Mouse (Mus musculus): ENCODE results near the gene Pfn4. TPM values are rescaled to one million over a fixed set of nuclear protein-coding genes. Genes with fewer than 3 reads are reported as not detected.
A peak's percentile ranks its signal among the peaks of the same experiment; 100 is the strongest.
"Not testable (repeated sequence)": the region's sequence is repeated elsewhere in the genome, so short reads cannot be mapped to it uniquely, and the experiment has no call there.

The Pfn4 gene
- total RNA-seq (2014; fragmentation: Nextera tagmentation): 4.6 and 4.9 TPM in 2 replicates
- 3.5 and 9.0 TPM in 2 replicates for total RNA-seq (2017)

DNA sequence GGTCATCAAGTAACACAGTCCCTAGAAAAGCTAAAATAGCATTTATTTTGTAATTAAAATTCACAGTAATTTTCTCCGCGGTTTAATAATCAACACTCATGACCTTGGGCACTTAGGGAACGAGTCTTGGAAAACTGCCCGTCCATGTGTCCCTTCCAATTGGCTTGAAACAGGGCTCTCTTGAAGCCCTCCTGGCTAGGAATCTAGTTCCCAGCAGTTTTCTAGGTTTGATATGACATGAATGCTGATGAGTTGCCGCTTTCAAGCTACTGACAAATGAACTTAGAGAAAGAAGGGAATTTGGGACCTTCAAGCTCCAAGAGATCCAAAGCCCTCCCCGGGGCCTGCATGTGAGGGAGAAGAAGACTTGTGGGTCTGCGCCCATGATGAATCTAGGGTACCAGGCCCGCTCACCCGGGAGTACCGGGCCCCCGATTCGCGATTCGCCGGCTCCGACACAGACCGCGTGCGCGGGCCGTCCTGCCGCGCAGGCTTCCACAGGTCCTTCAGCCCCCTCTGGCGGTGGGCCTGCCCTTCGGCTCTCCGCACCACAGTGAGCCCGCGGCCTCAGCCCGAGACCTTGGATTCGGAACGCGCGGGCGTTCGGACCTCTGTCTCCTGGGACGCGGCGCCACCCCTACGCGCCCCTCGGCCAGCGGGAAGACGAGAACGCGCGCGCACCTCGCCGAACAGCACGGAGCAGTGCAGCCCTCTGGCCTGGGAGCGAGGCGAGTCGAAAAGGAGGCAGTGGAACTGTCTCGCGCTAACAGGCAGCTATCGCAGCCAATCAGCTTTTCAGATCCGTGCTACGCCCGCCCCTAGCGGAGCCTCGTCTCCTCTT, at the start of gene Pfn4, which contains the start of gene Fam228b:
Gene Pfn4 (plus strand): TSS at position 531 of the 841 bp plus-strand sequence.
Gene Fam228b (minus strand): TSS at position 776 of the 841 bp plus-strand sequence.
- peak; percentile 96 for ATAC-seq (replicated peaks; ENCODE audit: low FRiP score, low TSS enrichment, poor library complexity, severe bottlenecking)

DNA sequence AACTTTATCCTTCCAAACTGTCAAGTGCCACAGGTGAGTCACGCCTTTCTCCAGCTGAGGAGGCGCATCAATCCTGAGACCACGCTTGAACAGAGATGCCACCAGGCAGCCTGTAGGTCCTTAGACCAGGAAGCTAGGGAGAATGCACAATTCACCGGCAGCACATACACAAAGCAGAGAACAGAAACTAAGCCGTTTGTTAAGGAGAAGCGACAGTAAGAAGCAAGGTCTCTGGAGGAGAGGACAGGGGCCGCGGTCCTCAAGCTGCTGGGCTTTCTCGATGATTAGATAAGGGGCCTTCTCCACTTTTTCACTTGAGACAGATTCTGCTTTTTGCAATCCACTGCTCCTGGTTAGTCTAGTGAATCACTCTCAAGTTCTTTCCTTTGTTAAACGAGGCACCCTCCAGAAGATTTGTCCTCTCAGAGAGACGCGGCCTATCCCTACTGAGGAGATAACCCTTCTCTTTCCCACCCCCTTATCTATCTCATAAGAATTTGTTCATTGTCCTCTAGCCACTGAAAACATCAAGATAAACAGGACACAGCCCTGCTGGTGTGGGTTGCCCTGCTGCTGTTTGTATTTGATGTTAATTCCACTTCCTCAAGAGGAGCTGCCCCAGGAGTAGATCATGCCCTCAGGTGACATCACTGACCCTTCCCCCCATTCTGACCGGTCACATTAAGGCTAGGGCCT, 49.6 kb upstream of the Pfn4 start:
- ATAC-seq (replicated peaks; ENCODE audit: low FRiP score, low TSS enrichment, poor library complexity, severe bottlenecking): no peak

DNA sequence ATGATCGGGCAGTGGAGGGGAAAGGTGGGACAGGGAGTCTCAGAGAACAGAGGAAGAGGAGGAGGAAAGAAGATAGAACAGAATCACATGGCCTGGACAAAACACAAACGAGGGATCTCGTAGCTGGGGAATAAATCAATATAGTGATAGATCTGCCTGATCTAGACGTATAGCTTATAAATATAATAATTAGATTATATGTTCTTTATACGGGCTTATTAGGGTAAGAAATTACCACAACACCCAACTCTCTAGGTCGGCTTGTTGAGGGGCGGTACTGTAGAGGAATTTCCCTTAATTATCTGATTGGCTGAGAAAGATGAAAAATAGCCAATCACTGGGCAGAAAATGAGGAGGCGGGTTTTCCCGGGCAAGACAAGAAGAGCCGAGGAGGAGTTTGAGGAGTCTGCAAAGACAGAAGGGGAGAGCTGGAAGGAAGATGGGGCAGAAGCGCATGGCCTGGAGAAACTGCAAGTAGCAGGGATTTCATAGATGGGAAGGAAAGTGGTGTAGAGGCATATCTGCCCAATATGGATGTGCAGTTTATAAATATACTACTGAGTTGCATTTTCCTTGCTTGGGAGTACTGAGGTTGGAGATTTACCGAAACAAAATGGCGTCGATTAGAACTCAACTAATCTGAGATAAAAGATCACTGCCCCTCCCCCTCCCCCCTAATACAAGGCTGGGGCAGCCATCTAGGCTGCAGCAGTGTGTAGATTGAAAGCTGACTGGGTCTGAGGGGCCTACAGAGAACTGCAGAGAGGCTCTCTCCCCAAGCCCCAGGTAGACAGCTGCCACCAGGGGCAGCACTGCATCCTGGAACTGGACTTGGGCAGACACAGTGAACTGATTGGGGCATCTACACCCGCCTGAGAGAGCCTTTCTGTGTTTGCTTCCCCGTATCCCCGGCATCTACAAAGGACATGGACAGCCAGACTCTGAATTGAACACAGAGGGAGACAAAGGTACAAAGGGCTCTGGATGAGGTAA, 48.8 kb upstream of the Pfn4 start:
- peak; percentile 40 for ATAC-seq (replicated peaks; ENCODE audit: low FRiP score, low TSS enrichment, poor library complexity, severe bottlenecking)

DNA sequence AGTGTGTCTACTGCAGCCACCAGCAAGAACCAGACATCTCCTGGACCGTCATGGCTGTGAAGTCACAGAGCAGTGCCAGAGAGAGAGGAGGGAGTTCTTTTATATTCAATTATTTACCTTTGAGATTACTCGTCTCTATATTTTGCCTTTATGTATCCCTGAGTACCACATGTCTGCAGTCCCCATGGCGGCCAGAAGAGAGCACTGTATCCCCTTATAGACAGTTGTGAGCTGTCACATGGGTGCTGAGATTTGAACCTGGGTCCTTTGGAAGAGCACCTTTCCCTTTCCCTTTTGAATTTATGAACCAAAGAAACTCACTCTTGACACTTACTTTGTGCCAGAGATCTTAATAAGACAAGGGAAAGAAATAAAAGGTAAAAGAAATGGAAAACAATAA, 39.7 kb upstream of the Pfn4 start:
- ATAC-seq (replicated peaks; ENCODE audit: low FRiP score, low TSS enrichment, poor library complexity, severe bottlenecking): no peak

DNA sequence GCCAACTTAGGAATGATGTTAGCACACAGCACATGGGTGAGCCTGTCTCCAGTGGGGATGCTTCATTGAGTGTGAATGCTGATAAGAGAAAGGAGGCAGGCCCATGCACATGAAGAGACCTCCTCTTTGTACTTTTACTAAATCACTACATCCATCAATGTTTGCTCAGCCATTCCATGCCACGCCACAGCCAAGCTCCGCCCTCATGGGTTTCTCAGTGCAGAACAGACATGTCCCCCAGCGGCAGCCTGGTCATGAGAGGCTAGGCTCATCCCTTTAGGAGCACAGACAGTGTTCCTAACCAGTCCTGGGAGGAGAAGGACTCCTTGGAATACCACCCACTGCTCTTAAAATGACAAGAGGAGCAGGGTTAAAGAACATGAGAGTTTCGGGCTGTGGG, 37.2 kb upstream of the Pfn4 start:
- no peak for ATAC-seq (replicated peaks; ENCODE audit: low FRiP score, low TSS enrichment, poor library complexity, severe bottlenecking)

DNA sequence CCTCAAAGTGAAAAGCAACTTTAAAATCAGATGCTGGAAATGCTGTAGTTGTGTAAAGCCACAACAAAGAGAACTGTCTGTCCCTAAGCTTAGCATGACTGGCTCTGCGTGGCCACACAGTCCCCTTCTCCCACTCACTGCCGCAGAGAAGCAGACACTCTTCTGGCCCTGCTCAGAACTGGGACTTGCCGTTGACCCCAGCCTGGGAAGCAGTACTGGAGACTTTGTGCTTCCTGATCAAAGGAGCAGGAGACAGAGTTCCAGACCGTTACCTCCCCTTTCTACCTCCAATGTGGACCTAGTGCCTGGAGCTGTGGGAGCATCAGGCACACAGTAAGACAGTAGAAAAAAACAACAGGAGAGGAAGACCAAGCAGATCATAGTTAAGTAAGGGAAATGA, 36.5 kb upstream of the Pfn4 start:
- ATAC-seq (replicated peaks; ENCODE audit: low FRiP score, low TSS enrichment, poor library complexity, severe bottlenecking): no peak

DNA sequence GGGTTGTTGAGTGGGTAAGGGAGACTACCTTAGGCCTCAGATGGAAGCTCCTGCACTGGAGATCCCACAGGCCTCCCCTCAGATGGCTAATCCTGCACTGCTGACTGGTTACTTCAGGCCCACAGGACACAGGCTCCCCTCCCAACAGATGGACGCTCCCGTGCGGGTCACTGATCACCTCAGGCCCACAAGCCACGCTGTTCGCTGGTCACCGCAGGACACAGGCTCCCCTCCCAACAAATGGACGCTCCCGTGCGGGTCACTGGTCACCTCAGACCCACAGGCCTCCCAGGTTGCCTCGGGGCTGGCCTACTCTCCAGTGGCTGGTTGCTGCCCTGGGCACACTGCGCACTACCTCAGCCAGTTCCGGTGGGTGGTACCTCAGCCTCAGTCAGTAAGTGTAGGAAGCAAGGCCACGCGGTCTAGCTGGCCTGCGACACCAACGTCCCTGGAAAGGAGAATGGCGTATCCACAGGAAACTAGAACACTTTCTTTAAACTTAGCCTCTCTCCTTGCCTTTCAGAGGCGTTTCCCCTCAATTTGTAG, 30.7 kb upstream of the Pfn4 start, which contains the start of gene Fam228a:
Gene Fam228a (minus strand): TSS at position 400 of the 546 bp plus-strand sequence.
- ATAC-seq (replicated peaks; ENCODE audit: low FRiP score, low TSS enrichment, poor library complexity, severe bottlenecking): 0 out of 2 replicates have a peak, but pooled peaks have one; percentile 18

DNA sequence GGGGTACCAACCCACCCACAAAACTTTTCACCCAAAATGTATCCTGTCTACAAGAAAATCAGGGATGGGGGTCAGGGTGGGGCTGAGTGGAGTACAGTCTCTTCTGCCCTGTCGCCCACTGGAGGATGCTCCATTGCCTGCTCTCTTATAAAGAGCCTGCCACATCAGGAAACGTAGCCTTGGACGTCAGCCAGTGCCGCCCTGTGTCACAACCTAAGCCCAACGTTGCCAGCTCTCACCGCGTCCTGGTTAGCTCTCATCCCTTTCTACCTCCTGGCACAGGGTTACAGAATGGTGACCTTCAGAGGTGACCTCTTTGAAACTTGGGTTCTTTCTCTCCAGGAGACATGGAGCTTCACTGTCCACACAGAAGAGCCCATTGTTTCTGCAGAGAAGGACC, 28.0 kb upstream of the Pfn4 start:
- no peak for ATAC-seq (replicated peaks; ENCODE audit: low FRiP score, low TSS enrichment, poor library complexity, severe bottlenecking)

DNA sequence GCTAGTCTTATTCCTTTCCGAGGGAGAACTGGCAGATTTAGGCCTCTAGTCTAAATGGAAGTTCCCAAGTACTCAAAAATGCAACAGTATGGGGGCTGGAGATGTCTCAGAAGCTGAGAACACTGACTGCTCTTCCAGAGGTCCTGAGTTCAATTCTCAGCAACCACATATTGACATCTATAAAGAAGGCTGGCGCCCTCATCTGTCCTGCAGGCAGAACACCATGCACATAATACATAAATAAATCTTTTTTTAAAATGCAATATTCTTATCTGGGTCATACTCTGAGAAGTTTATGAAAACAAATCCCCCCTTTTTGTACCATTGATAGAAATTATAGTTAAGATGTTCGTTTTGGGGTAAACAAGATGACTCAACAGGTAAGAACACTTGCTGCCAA, 26.6 kb upstream of the Pfn4 start:
- no peak for ATAC-seq (replicated peaks; ENCODE audit: low FRiP score, low TSS enrichment, poor library complexity, severe bottlenecking)

DNA sequence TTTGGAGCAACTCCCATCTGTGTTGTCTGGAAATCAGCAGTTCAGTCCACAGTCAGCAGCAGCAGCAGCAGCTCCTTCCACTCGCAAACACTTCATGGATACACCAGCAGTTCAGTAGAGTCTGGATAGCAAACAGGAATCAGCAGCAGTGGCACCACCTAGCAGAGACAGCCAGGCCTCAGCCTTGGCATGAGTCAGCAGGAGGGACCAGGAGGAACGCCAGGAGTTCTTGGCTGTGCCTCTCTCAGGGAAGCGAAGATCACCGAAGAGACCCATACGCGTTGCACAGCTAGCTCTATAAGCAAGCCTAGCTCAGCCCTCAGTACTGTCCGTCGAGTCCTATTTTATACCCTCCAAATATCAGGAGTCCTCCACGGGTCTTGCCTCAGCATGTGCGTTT, 24.3 kb upstream of the Pfn4 start:
- no peak for ATAC-seq (replicated peaks; ENCODE audit: low FRiP score, low TSS enrichment, poor library complexity, severe bottlenecking)

DNA sequence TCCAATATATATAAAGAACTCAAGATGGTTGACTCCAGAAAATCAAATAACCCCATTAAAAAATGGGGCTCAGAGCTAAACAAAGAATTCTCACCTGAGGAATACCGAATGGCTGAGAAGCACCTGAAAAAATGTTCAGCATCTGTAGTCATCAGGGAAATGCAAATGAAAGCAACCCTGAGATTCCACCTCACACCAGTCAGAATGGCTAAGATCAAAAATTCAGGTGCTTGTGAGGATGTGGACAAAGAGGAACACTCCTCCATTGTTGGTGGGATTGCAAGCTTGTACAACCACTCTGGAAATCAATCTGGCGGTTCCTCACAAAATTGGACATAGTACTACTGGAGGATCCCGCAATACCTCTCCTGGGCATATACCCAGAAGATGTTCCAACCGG, 14.4 kb upstream of the Pfn4 start:
- ATAC-seq (replicated peaks; ENCODE audit: low FRiP score, low TSS enrichment, poor library complexity, severe bottlenecking): not testable (repeated sequence)

DNA sequence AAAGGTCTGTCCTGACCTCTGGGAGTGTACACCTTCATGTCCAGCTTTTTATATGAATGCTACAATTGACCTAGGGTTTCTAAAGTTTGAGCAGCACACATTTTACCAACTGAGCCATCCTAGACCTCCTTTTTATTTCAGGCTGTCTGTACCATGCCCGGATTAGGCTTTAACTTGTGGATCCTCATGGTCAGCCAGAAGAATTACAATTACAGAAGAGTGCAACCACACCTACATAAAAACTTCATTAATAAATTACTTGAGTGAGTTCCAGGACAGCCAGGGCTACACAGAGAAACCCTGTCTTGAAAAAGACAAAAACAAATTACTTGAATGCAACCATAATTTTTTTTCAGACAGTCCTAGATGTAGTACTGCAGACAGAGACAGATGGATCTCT, 11.8 kb upstream of the Pfn4 start:
- ATAC-seq (replicated peaks; ENCODE audit: low FRiP score, low TSS enrichment, poor library complexity, severe bottlenecking): no peak

DNA sequence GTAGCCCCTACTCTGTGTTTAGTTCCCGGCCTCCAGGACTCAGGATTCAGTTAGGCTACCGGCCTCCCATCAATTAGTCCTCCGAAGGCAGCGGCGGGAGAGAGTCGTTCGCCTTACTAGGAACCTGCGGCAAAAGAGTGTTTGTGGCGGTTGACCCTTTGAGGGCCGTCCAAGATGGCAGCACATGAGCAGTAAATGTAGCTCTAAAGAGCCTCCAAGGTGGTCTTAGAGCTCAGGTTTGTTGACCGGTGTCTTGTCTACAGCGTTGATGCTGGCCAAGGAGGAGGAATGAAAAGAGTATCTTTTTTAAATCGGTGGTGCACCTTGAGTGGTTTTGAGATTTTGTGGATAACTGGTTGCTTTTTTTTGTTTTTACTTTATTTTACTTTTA, 506 bp downstream of the Pfn4 start:
- peak; percentile 34 for ATAC-seq (replicated peaks; ENCODE audit: low FRiP score, low TSS enrichment, poor library complexity, severe bottlenecking)

DNA sequence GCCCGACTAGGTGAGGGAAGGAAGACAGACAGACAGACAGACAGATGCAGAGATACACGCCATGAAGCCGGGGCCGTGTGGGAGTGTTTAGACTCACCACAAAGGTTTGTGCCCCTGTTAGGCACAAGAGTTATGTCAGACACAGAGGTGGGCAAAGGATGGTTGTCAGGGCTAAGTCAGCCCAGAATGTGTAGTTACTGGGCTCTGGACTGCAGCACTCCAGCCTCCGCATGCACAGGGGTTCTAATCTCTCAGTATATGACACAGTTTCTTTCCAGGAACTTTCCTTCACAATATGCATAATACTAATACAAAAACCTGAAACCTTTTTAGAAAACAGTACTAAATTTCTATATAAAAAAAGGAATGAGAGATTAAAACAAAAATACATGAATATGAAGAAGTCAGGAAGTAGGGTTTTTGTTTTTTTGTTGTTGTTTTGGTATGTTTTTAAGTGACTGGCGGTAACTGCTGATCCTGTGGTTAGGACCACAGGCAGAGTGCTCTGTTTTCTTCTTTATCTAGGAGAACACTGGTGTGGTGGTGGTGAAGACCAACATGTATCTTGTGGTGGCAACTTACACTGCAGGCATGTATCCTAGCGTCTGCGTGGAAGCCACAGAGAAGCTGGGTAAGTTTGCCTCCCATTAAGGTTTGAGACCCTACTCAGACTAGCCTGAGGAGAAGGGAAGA, 6.2 kb downstream of the Pfn4 start:
- ATAC-seq (replicated peaks; ENCODE audit: low FRiP score, low TSS enrichment, poor library complexity, severe bottlenecking): peak; percentile 97

DNA sequence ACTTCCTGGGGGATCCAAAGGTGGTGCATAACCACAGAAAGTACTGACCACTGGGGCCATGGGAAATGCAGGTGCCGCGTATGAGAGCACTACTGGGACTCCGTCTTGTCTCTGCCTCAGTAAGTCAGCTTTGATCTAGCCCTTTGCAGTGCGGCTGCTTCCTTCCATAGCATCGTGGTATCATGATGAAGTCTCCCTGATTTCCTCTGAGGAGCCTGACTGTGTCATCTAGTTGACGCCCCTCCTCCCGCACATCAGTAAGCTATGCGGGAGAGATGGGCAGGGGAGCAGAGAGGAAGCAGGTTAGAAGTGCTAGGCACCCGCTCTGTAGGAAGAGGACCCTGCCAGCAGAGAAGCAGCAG, 6.7 kb downstream of the Pfn4 start:
- peak; percentile 55 for ATAC-seq (replicated peaks; ENCODE audit: low FRiP score, low TSS enrichment, poor library complexity, severe bottlenecking)

DNA sequence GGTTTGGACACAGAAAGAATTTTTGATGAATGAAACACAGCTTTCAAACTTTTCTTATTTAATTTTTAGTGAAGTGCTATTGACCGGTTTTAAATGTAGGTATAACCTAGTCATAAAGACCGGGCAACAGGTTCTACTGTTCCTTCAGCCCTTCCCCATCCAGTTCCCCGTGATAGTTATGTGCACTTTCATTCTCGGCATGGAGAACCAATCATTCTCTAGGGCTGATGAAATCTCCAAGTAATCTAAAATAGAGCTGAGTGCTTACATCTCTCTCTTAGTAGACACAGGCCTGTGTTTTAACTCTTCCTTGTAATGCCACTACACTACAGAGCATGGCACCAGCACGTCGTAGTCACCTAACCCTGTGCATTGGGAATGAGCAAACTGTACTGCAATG, 8.9 kb downstream of the Pfn4 start:
- ATAC-seq (replicated peaks; ENCODE audit: low FRiP score, low TSS enrichment, poor library complexity, severe bottlenecking): no peak

DNA sequence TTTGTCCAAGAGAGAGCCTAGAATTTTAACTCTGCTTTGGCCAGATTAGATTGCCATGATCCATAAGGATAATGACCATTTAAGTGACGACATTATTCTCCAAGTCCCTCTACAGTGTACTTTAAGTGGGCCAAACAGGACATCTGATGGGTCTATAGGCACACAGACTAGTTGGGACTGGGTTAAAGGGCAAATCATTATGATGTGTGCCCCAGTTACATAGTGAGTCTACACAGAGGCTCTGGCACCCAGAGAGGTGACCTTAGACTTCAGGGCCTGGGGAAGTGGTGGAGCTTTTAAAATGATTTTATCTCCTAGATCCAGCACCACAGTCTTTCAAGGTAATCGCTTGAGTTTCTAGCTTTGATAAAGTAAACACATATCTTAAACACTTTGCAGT, 11.4 kb downstream of the Pfn4 start:
- ATAC-seq (replicated peaks; ENCODE audit: low FRiP score, low TSS enrichment, poor library complexity, severe bottlenecking): no peak

DNA sequence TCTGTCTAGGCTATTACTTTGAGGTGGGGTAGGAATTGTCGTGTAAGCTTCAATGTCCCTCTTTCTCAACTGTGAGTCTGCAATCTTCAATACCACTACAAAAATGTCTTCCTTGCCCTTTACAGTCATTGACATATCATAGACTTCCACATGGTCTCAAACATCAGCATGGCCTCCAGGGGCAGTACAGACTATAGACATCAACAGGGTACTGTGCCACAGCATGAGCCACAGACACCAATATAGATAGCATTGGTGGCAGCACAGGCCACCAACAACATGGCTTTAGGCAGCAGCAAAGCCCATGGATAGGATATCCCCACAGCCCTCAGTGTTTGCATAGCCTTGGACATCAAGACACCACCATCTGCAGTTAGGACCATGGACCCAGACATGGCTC, 12.4 kb downstream of the Pfn4 start:
- ATAC-seq (replicated peaks; ENCODE audit: low FRiP score, low TSS enrichment, poor library complexity, severe bottlenecking): peak; percentile 87
